Mouse (Mus musculus): Measurements from ENCODE around the gene Lrrc31. TPM values are rescaled to one million over a fixed set of nuclear protein-coding genes. Genes with fewer than 3 reads are reported as not detected.
"Not testable (repeated sequence)": the region's sequence is repeated elsewhere in the genome, so short reads cannot be mapped to it uniquely, and the experiment has no call there.

Lrrc31 gene
- not detected for total RNA-seq (2022)

GRCm38 (mm10) chr3:30699711-30700505 lies at the start of gene Lrrc31:
TSS of gene Lrrc31 (minus strand) at chr3:30699843.
- DNase-seq (ENCODE audit: low spot score in 2 of 2), result not testable (repeated sequence)

GRCm38 (mm10) chr3:30748316-30748715 lies 48.7 kb upstream of the Lrrc31 start:
- no peak for DNase-seq (ENCODE audit: low spot score in 2 of 2)

DNA sequence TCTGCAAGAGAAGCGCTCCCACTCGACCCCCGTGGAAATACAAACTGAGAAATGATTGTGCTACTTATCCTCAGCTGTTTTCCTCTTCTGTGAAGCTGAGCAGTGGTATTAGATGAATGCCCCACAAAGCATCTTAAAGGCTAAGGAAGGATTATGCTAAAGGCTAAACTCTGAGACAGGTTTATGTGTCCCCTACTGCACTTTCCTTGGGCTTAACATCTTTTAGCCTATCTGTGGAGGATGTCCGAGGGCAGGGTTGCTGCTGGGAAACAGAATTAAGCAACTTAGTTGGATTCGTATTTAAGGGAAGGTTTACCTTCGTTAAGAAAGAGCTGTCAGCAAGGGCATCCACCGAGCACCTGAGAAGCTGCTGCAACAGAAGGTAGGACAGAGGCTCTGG lies 46.4 kb upstream of the Lrrc31 start, which contains the start of gene Samd7:
Gene Samd7, plus strand, starts transcription at position 288 of the 400 bp plus-strand sequence.
- no peak for DNase-seq (ENCODE audit: low spot score in 2 of 2)

DNA sequence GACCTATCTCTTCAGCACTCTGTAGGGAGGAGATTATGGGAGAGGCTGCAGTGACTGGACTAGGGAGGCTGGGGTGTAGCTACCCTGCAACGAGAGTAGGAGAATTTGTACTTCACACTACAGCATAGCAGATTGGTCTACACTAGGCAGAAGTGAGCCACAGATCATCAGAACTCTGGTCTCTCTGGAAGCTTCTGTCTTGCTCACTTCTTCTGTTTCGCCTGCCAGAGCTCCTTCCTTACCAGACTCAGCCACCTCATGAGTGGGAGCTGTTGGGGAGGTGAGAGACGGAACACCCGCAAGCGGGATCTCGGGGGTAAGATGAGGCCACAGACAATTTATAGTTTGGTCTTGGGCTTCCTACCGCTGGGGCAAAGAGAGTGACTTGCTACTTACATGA lies 43.2 kb upstream of the Lrrc31 start:
- DNase-seq (ENCODE audit: low spot score in 2 of 2), result peak in 1 of 2 experiments; percentile 8

DNA sequence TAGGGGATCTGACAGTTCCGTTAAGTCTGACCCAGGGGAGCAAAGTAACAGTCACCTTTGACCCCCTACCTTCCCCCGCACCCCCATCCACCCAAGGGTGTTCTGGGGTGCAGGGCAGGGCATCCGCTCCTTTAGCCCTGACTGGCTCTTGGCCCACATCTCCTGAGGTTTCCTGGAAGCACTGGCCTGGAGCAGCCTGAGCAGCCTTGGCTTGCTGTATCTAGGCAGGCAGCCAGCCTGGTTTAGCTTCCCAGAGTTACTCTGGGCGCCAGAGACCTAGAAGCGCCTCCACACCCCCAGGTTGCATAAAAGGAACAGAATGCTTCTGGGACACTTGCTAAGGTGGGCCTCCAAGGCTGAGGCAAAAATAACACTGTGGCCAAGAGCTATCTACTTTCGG lies 41.7 kb upstream of the Lrrc31 start:
- peak in 1 of 2 experiments; percentile 16 for DNase-seq (ENCODE audit: low spot score in 2 of 2)

- DNase-seq (ENCODE audit: low spot score in 2 of 2), result peak; percentile 13 to 65
These were observed 37.2 kb upstream of the Lrrc31 start for GRCm38 (mm10) chr3:30736809-30737208.

DNA sequence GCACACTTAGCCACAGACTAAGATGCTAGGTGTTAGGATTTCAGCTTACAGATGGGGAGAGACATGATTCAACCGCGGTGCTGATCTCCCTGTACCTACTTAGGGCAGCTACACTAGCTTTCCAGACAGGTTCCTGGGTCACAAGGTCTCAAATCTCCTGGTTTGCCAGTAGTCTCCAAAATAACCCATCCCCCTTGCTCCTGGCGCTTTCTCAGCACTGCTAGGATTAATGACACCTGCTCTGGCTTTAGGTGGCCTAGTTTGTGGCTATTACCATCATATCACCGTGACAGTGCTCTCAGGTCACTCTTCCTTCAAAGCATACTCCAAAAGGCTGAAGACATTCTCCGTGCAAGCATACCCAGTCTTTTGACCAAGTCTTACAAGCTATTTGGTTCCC lies 29.4 kb upstream of the Lrrc31 start:
- DNase-seq (ENCODE audit: low spot score in 2 of 2), result no peak

GRCm38 (mm10) chr3:30727209-30727608 lies 27.6 kb upstream of the Lrrc31 start:
- DNase-seq (ENCODE audit: low spot score in 2 of 2), result no peak

- DNase-seq (ENCODE audit: low spot score in 2 of 2), result no peak
These were observed 25.9 kb upstream of the Lrrc31 start for GRCm38 (mm10) chr3:30725514-30725913.

DNA sequence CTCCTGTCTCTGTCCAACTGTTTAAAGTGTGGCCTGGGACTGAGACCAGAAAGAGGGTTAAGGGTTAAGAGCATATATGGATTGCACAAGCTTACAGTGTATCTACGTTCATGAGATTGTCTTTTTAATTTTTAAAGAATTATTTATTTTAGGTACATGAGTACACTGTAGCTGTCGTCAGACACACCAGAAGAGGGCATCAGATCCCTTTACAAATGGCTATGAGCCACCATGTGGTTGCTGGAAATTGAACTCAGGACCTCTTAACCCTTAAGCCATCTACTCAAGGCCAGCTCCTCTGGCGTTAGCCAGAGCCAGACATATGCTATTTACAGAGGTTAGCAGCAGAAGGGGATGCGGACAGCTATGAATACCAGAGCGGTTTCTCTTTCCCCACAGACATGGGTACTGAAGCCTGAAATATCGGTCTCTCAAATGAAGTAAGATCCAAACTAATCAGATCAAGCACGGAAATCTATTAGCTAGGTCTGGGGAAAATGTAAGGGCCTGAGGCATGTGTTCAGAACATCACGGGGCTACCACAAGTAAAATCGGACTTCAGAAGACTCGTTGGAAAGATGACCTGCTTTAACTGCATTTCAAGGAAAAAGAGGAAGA lies 25.3 kb upstream of the Lrrc31 start:
- no peak for DNase-seq (ENCODE audit: low spot score in 2 of 2)

GRCm38 (mm10) chr3:30724105-30724824 lies 24.6 kb upstream of the Lrrc31 start:
- DNase-seq (ENCODE audit: low spot score in 2 of 2), result no peak

DNA sequence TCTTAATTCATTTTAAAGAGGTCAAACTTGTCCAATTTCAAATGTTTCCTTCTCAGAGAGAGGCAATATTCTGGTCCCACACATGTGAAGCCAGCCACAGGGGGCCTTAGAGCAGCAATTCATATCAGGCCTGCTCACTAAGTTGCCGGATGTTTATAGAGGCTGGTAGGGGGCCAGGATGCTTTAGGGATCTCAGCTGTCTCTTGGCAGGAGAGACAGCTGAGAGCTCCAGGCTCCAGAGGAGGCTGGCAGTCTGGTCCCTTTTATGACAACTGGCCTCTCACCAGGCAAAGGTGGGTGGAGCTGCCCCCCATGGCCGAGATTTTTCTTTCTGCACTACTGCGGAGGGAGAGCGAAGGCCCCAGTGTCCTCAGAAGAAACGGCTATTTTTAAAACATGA lies 23.5 kb upstream of the Lrrc31 start:
- no peak for DNase-seq (ENCODE audit: low spot score in 2 of 2)

GRCm38 (mm10) chr3:30722461-30722860 lies 22.8 kb upstream of the Lrrc31 start:
- no peak for DNase-seq (ENCODE audit: low spot score in 2 of 2)

DNA sequence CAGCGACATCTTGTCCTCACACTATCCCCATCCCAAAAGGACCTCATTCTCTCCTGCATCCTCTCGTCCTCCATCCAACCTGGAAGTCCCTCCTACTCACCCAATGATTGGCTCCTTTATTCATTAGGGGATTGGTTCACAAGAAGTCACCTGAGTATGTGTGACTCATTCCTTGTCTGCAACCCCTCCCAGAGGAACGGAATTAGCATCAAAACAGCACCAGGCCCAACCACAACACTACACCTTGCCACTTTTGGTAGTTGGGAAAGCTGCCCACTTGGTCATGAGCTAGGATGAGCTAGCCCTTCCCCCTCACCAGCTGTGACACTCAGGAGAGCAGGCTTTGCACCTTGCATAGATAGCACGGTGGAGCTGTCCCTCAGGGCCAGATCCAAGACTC lies 22.4 kb upstream of the Lrrc31 start:
- no peak for DNase-seq (ENCODE audit: low spot score in 2 of 2)

DNA sequence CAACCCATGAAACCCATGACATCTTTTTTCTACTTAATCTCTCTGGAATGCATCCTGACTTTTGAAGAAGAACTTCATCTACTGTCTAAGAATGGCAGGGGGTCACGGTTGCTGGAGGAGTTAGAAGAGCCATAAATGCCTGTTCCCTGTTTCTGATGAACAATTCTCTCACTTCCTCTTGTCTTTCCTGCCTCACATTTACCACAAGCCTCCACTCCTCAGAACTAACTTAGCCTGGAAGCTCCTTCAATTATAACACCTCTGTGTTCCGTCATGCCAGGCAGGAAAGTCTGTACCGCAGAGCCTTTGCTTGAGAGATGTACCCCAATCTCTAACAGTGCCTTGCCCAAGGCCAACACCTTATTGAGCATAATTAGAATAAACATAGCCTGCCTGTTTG lies 19.0 kb upstream of the Lrrc31 start:
- no peak for DNase-seq (ENCODE audit: low spot score in 2 of 2)

- DNase-seq (ENCODE audit: low spot score in 2 of 2), result no peak
These were observed 13.7 kb upstream of the Lrrc31 start for GRCm38 (mm10) chr3:30713334-30713733.

GRCm38 (mm10) chr3:30710191-30710590 lies 10.5 kb upstream of the Lrrc31 start:
- DNase-seq (ENCODE audit: low spot score in 2 of 2), result no peak

- no peak for DNase-seq (ENCODE audit: low spot score in 2 of 2)
These were observed 7.1 kb upstream of the Lrrc31 start for GRCm38 (mm10) chr3:30706614-30707276.

GRCm38 (mm10) chr3:30705977-30706376 lies 6.3 kb upstream of the Lrrc31 start:
- no peak for DNase-seq (ENCODE audit: low spot score in 2 of 2)

DNA sequence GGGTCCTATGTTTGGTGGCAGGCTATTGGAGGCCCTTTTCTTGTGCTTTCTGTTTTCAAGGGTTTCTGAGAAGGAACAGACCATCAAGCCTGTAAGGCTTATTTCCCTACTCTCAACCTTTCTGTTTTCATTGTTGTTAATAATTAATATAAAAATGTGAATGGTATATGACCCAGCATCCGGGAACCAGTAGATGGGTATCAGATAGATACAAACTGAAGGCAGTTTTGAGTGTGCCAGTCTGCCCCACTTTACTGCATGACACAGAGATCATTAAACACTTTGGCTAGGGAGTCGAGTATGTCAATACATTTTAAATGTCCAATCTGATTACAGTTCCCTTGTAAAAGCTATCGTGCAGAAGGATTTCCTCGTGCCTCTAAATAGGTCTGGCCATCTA lies 1.8 kb downstream of the Lrrc31 start:
- DNase-seq (ENCODE audit: low spot score in 2 of 2), result no peak

DNA sequence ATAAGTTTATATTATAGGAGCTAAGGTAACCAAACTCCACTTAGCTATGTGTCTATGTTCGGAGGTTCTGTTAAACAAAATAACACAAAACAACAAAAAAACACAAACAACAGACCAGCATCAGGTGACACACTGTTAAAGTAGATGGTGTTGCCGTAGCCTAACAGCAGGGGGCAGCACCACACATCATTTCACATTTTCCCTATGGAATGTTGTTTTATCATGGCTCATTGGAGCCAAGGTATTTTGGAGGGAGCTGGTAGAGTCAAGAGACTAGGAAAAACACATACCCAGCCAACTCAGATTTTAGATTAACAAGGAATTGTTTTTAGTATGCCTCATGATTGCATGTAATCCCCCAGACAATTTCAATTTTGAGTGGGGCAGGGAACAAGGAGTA lies 3.3 kb downstream of the Lrrc31 start:
- peak in 1 of 2 experiments; percentile 56 for DNase-seq (ENCODE audit: low spot score in 2 of 2)

- DNase-seq (ENCODE audit: low spot score in 2 of 2), result no peak
These were observed 4.0 kb downstream of the Lrrc31 start for GRCm38 (mm10) chr3:30695661-30696060.

Measured in left cerebral cortex, adult 8-10 months (tissue).